Mouse (Mus musculus) embryonic facial prominence, embryonic 11.5 days (tissue): ENCODE data around the gene Dchs1. TPM values are rescaled to one million over a fixed set of nuclear protein-coding genes. Genes with fewer than 3 reads are reported as not detected.

ENCODE experiments used
- polyA plus RNA-seq: library from polyadenylated mRNA; unstranded; fragments of >200 nt; fragmentation: Nextera tagmentation; extraction: Ambion mirVana; gene quantifications from 2 replicates; pipeline ENCODE4 v1.2.1, GENCODE M21; 2014

Gene Dchs1
- polyA plus RNA-seq, 1 experiment from 2014 or later: 18.5 TPM

Other genes with a start within 250 kb of the Dchs1 start
- gene Smpd1, start 233.3 kb downstream of the Dchs1 start, polyA plus RNA-seq: 38.5 and 45.2 TPM in 2 replicates
- 59.7 and 68.7 TPM in 2 replicates for gene Apbb1, start 206.0 kb downstream of the Dchs1 start, polyA plus RNA-seq
- gene Hpx, start 187.5 kb downstream of the Dchs1 start, polyA plus RNA-seq: 0.14 and 0.59 TPM in 2 replicates
- 19.2 and 23.6 TPM in 2 replicates for gene Trim3, start 154.1 kb downstream of the Dchs1 start, polyA plus RNA-seq
- gene Timm10b, start 147.6 kb downstream of the Dchs1 start, polyA plus RNA-seq: 150 and 152 TPM in 2 replicates
- 71.2 and 76.3 TPM in 2 replicates for gene Arfip2, start 147.2 kb downstream of the Dchs1 start, polyA plus RNA-seq
- gene Gm45799, start 147.1 kb downstream of the Dchs1 start, polyA plus RNA-seq: 7.7 and 11.4 TPM in 2 replicates
- gene Dnhd1, start 136.8 kb downstream of the Dchs1 start, polyA plus RNA-seq: 0.28 and 1.4 TPM in 2 replicates
- gene Ilk, start 51.1 kb downstream of the Dchs1 start, polyA plus RNA-seq: 239 TPM in 2 replicates
- gene Rrp8, start 50.3 kb downstream of the Dchs1 start, polyA plus RNA-seq: 46.2 and 51.2 TPM in 2 replicates
- 168 and 181 TPM in 2 replicates for gene Taf10, start 43.3 kb downstream of the Dchs1 start, polyA plus RNA-seq
- 38.1 and 42.6 TPM in 2 replicates for gene Tpp1, start 35.4 kb downstream of the Dchs1 start, polyA plus RNA-seq
- gene Mrpl17, start 23.4 kb upstream of the Dchs1 start, polyA plus RNA-seq: 294 and 319 TPM in 2 replicates
- 0.34 TPM in 1 of 2 replicates, not detected in the other for gene Gm4070, start 166.3 kb upstream of the Dchs1 start, polyA plus RNA-seq